Mouse (Mus musculus) embryonic facial prominence, embryonic 10.5 days (tissue): ENCODE data around the gene Rap1a. TPM values are rescaled to one million over a fixed set of nuclear protein-coding genes. Genes with fewer than 3 reads are reported as not detected.

Source experiments
- DNase-seq: peaks from one replicate; pipeline ENCODE4 v3.0.0-alpha.2; 2017; ENCODE audit warnings: low spot score
- H3K27ac ChIP-seq: fragments of 300-500 bp; sonication (generic); replicated peaks from 2 replicates; pipeline ENCODE4 v1.5.1; 2016; ENCODE audit warnings: mild to moderate bottlenecking
- H3K27me3 ChIP-seq: fragments of 300-500 bp; sonication (generic); replicated peaks from 2 replicates; pipeline ENCODE4 v1.6.1; 2016; ENCODE audit warnings: low read depth, mild to moderate bottlenecking; ENCODE audit not compliant: poor library complexity, severe bottlenecking
- H3K36me3 ChIP-seq: fragments of 300-500 bp; sonication (generic); replicated peaks from 2 replicates; pipeline ENCODE4 v1.6.1; 2016; ENCODE audit warnings: mild to moderate bottlenecking, moderate library complexity
- H3K4me1 ChIP-seq: fragments of 300-500 bp; sonication (generic); 2 replicates; pipeline ENCODE4 v1.6.1; 2016
- H3K4me3 ChIP-seq: fragments of 300-500 bp; sonication (generic); 2 replicates; pipeline ENCODE4 v1.5.1; 2016; ENCODE audit warnings: mild to moderate bottlenecking, moderate library complexity
- H3K9me3 ChIP-seq: fragments of 300-500 bp; sonication (generic); 2 replicates; pipeline ENCODE4 v1.6.1; 2016; ENCODE audit warnings: mild to moderate bottlenecking
- WGBS: fragments of 180-500 bp; shearing (Covaris S2); methylation state at CpG from one replicate; pipeline ENCODE4 v1.1.7; 2016; 5-methylcytosine and 5-hydroxymethylcytosine counted together
- polyA plus RNA-seq: library from polyadenylated mRNA; unstranded; fragments of >200 nt; fragmentation: Nextera tagmentation; extraction: Ambion mirVana; gene quantifications from 2 replicates; pipeline ENCODE4 v1.2.1, GENCODE M21; 2016

Gene Rap1a
- polyA plus RNA-seq, 1 experiment from 2014 or later, result 66.0 TPM

DNA sequence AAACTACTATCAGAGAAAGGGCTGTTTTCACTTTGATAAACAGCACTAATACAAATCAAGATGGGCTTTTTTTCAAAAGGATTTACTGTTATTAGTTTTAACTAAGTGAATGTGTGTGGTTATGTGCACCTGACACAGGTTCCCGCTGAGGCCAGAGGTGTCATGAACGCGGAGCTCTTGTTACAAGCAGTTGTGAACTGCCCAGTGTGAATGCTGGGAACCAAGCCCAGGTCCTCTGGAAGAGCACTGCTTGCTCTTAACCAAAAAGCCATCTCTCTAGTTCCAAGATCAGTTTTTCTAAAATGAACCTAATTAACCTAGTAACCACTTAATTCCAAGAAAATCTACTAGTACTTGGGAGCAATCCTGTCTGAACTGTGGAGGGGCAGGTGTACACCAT lies 23.1 kb downstream of the Rap1a start:
- H3K27me3 ChIP-seq, result no peaks in the 10 kb centered on the region
- H3K36me3 ChIP-seq, result no peaks in the 10 kb centered on the region
- WGBS, result 95% methylated on average over 3 of the region's 3 CpGs
- H3K27ac ChIP-seq, result no peak overlapping the region
- no peak for DNase-seq
- H3K4me1 ChIP-seq, result 0 out of 2 replicates have a peak, but pooled peaks cover 4% of the 10 kb centered on the region
- no peaks in the 10 kb centered on the region for H3K9me3 ChIP-seq
- no peak overlapping the region for H3K4me3 ChIP-seq

DNA sequence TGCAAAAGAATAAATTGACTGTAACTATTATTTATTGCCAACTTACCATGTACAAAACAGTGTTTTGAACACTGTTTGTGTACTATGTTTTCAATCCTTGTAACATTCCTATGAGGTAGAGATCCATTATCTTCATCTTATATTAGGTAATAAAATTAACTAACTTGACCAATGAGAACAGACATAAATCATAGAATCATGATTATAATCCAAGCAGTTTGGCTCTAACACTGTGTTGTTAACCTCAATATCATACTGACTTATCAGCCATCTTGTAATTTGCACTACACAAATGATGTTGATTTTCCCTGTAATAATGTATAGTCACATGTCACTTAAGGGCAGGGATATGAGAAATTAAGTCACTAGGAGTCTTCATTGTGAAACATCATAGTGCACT lies 26.6 kb downstream of the Rap1a start:
- Histone ChIP-seq H3K27me3 (no peaks in the 10 kb centered on the region), H3K4me3 (no peak overlapping the region), H3K9me3 (no peaks in the 10 kb centered on the region), H3K4me1 (no peaks in the 10 kb centered on the region), H3K27ac (no peak overlapping the region), H3K36me3 (no peaks in the 10 kb centered on the region)
- no peak for DNase-seq

DNA sequence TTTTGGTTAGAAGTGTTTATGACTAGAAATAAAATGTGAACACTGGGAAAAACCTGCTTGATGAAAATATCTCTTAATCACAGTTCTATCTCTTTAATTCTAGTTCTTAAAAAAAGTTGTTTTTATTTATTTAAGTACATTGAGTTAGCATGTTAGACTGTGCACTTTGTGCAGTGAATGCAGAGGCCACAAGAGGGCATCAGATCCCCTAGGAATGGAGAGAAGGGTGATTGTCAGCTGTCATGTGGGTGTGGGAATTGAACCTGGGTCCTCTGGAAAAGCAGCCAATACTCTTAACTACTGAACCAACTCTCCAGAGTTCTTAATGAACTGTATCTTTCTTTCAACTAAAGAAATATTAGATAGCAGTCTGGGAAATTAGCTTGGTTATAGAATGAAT lies 29.6 kb downstream of the Rap1a start:
- no peaks in the 10 kb centered on the region for H3K4me1 ChIP-seq

DNA sequence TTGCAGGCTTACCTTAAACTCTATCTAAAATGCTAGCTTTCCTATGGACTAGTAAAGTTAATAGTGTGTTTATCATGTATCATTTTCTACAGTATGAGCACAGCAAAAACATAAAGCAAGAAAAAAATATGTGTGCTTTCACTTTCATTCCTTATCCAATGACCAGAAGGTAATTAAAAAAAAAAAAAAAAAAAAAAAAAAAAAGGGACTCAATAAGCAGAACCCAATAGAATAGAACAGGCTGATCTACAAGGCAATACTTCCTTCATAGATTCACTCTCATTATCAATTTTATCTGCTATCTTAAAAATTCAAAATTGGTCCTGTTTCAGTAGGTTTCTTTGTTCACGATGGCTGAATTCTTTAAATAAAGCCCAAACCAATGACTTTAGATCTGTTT lies 30.3 kb downstream of the Rap1a start:
- Histone ChIP-seq H3K27me3 (no peaks in the 10 kb centered on the region), H3K27ac (no peak overlapping the region), H3K4me3 (no peak overlapping the region), H3K4me1 (no peaks in the 10 kb centered on the region), H3K9me3 (no peaks in the 10 kb centered on the region), H3K36me3 (no peaks in the 10 kb centered on the region)
- no peak for DNase-seq
- 94% methylated on average over 1 of the region's 1 CpGs for WGBS

More for the DNA sequence above, 29.6 kb downstream of the Rap1a start:
- H3K27me3 ChIP-seq, result no peaks in the 10 kb centered on the region
- no peaks in the 10 kb centered on the region for H3K9me3 ChIP-seq
- no peak for DNase-seq
- no peak overlapping the region for H3K27ac ChIP-seq
- no peak overlapping the region for H3K4me3 ChIP-seq
- H3K36me3 ChIP-seq, result no peaks in the 10 kb centered on the region

DNA sequence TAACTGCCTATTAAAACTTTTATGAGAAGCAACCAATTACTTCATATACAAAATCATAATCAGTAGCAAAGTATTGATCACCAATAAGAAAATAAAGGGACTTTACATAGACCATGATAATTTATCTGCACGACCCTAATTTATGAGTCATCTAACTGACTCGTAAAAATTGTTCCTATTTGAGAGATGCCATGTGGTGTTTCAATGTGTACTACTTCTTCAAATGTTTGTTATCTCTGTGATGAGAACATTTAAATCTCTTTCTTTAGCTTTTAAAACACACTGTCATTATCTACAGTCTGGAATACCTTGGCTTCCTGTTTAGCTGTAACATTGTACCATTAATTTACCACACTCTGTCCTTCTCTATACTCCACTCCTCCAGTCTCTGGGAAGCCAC lies 31.8 kb downstream of the Rap1a start:
- no peak for DNase-seq
- H3K36me3 ChIP-seq, result no peaks in the 10 kb centered on the region
- WGBS, result 96% methylated on average over 2 of the region's 2 CpGs
- H3K4me3 ChIP-seq, result no peak overlapping the region
- no peaks in the 10 kb centered on the region for H3K27me3 ChIP-seq
- no peak overlapping the region for H3K27ac ChIP-seq
- no peaks in the 10 kb centered on the region for H3K9me3 ChIP-seq
- H3K4me1 ChIP-seq, result no peaks in the 10 kb centered on the region

DNA sequence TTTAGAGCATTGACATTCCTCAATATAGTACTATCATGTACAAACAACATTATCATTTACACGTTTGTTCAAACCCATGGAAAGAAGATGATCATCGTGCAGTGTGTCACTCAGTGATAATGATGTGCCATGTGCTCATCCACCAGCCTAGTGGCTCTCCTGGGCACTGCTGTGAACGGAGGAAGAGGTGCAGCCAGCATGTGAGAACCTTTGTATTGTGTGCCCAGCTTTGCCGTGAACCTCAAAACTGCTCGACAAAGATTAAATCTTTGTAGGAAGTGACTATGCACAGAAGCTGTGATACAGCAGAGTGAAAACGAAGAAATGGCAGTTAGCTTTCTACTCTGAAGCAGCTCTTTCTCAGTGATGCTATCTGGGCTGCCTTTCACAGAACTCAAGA lies 32.6 kb downstream of the Rap1a start:
- no peaks in the 10 kb centered on the region for H3K4me1 ChIP-seq
- no peak overlapping the region for H3K4me3 ChIP-seq
- WGBS, result 87% methylated on average over 6 of the region's 6 CpGs
- H3K9me3 ChIP-seq, result no peaks in the 10 kb centered on the region
- no peaks in the 10 kb centered on the region for H3K36me3 ChIP-seq
- no peak overlapping the region for H3K27ac ChIP-seq
- H3K27me3 ChIP-seq, result no peaks in the 10 kb centered on the region
- DNase-seq, result no peak

DNA sequence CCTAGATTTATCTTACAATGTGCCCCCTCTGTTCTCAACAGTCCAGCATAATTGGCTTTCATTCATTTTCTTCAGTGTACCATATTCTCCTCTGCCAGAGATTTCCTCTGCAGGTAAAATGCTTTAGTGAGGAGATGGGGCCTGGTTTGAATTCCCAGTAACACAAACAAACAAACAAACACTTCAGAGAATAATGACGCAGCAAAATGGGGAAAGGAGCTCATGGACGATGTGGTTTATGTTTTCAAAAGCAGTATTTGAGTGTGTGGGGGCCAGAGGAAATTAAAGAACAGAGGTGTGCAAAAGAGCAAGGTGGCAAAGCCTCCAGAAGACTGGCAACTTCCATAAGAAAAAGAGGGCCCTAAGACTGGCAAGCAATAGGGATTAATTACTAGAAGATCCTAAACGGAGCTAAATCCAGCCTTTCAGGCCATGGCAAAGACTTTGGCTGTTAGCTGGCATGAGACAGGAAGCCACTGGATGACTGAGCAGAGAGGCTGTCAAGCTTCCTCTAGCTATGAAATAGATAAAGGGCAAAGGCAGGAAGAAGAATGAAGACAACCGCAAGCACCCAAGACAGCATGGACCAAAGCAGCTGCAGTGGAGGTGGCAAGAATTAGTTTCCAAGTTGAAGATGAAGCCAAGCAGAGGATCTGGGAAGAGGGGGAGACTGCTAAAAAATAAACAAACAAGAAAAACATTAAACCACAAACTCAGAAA lies 37.8 kb downstream of the Rap1a start:
- no peaks in the 10 kb centered on the region for H3K4me1 ChIP-seq
- no peaks in the 10 kb centered on the region for H3K27me3 ChIP-seq
- no peaks in the 10 kb centered on the region for H3K36me3 ChIP-seq
- H3K27ac ChIP-seq, result no peak overlapping the region
- H3K4me3 ChIP-seq, result no peak overlapping the region
- WGBS, result 72% methylated on average over 4 of the region's 4 CpGs
- DNase-seq, result no peak
- H3K9me3 ChIP-seq, result no peaks in the 10 kb centered on the region

DNA sequence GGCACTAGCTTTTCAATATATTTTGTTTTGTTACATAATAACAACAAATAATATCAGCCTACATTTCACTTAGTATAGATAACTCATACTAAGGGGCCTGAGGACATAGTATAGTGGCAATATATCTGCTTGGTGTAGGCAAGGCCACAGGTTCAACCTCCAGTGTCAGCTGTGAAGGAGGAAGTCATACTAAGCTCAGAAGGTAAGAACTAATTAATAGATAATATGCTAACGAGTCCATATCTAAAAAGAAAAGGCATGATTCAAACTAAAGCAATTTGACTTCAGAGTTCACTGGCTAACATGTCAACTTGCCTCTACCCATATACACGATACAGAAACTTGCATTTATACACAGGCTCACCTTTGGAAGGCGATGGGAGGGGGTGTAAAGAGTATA lies 41.1 kb downstream of the Rap1a start:
- no peaks in the 10 kb centered on the region for H3K36me3 ChIP-seq
- no peak overlapping the region for H3K4me3 ChIP-seq
- no peak for DNase-seq
- WGBS, result 91% methylated on average over 3 of the region's 3 CpGs
- no peak overlapping the region for H3K27ac ChIP-seq
- H3K9me3 ChIP-seq, result no peaks in the 10 kb centered on the region
- H3K4me1 ChIP-seq, result peaks cover 6% of the 10 kb centered on the region; the same call in 1 of the 2 replicates
- H3K27me3 ChIP-seq, result no peaks in the 10 kb centered on the region

DNA sequence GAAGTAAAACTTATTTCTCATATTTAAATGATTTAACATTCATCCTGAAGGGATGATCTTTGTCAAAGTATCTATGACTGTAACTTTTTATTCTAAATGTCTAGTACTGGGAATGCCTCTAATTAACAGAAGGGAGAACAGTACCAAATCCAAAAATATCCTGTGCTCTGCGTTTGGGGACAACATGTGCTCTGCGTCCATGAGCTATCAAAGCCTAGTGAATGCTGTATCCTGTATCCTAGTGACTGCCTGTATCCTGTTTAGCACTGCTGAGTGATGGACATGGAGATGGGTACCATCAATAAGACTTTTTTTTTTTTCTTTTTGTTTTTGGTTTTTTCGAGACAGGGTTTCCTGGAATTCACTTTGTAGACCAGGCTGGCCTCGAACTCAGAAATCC lies 42.5 kb downstream of the Rap1a start:
- Histone ChIP-seq H3K36me3 (no peaks in the 10 kb centered on the region), H3K4me3 (no peak overlapping the region), H3K27ac (no peak overlapping the region), H3K9me3 (no peaks in the 10 kb centered on the region), H3K4me1 (peaks cover 6% of the 10 kb centered on the region; the same call in 1 of the 2 replicates), H3K27me3 (no peaks in the 10 kb centered on the region)
- 86% methylated on average over 4 of the region's 4 CpGs for WGBS
- no peak for DNase-seq

DNA sequence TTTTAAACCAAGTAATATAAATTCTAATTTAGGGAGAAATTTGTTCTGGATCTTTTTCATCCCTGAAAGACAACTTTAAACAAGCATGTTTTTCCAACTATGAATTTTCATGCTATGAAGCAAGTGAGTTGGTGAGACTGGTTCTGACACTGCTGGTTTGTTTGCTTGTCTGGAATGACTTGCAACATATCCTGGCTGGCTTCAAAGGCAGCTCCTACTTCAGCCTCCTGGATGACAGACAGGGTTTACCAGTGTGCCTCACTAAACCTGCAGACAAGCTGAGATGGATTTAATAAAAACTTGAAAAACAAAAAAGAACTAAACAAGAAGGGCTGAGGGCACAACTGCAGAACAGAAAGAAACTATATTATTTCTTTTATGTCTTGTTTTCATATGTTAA lies 43.0 kb downstream of the Rap1a start:
- no peak for DNase-seq
- Histone ChIP-seq H3K9me3 (no peaks in the 10 kb centered on the region), H3K27ac (no peak overlapping the region), H3K4me3 (no peak overlapping the region), H3K27me3 (no peaks in the 10 kb centered on the region), H3K36me3 (no peaks in the 10 kb centered on the region), H3K4me1 (peaks cover 6% of the 10 kb centered on the region; the same call in 1 of the 2 replicates)

DNA sequence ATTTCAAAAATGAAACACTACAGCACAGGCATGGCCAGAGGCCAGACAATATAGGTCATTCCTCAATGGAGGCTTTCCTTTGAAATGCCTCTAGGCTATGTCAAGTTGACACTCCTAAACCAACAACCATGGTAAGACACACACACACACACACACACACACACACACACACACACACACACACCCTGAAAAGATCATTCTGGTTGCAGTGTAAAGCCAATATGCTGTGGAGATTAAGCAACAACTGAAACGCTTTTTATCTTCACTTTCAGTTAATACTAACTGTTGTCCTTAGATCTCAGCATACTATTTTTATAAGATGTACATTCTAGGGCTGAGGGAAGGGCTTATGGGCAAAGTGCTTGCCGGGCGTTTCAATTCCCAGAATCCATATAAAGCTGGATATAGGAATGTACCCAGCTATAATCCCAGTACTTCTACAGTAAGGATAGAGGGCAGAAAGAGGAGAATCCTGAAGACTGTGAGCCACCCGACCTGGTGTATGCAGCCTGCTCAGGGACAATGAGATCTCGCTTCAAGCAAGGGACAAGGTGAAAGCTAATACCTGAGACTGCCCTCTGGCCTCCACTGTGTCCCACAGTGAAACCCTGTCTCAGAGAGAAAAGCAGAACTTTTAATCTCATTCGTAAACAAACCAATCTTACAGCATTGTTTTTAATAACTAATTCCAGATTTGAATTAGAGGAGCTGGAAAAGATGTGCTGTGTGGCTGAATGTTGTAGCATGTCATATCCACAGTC lies 43.6 kb downstream of the Rap1a start:
- Histone ChIP-seq H3K4me1 (peaks cover 6% of the 10 kb centered on the region; the same call in 1 of the 2 replicates), H3K27me3 (no peaks in the 10 kb centered on the region), H3K36me3 (no peaks in the 10 kb centered on the region), H3K9me3 (no peaks in the 10 kb centered on the region), H3K27ac (no peak overlapping the region), H3K4me3 (no peak overlapping the region)
- DNase-seq, result no peak
- WGBS, result 74% methylated on average over 6 of the region's 6 CpGs

DNA sequence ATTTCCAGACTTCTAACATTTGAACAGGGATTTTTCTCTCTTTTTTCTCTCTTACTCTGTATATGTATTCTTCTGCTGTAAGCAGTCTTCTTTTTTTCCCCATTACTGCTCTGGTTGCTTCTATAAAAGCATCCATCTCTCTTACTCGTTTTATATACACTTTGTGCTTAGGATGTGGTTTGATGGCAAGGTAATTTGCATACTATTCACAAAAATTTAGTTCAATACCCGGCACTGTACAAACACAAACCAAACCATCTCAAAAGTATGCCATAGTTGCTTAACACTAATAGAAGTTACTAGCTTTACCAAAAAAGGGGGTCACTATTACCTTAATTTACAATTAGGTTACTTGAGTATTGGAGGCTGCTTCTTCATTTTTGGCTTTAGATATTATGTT lies 44.6 kb downstream of the Rap1a start:
- DNase-seq, result no peak
- WGBS, result 87% methylated on average over 2 of the region's 2 CpGs
- H3K36me3 ChIP-seq, result no peaks in the 10 kb centered on the region
- H3K9me3 ChIP-seq, result no peaks in the 10 kb centered on the region
- H3K4me1 ChIP-seq, result peaks cover 8% of the 10 kb centered on the region; the same call in 1 of the 2 replicates
- no peaks in the 10 kb centered on the region for H3K27me3 ChIP-seq
- no peak overlapping the region for H3K27ac ChIP-seq
- H3K4me3 ChIP-seq, result no peak overlapping the region

DNA sequence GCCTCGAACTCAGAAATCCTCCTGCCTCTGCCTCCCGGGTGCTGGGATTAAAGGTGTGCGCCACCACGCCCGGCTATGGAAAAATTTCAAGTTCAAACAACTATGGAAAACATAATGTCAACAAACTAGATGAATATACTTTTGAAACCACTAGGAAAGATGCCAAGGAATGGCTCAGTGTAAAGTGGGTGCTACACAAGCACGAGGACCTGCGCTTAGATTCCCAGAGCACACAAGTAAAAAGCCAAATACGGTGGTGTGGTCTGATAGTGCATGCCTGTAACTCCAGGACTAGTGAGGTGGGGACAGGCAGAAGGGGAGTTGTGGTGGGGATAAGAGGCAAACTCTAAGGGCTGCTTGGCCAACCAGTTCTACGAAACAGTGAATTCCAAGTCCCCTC lies 46.0 kb downstream of the Rap1a start:
- Histone ChIP-seq H3K4me1 (peaks cover 8% of the 10 kb centered on the region; the same call in 1 of the 2 replicates), H3K9me3 (no peaks in the 10 kb centered on the region), H3K4me3 (no peak overlapping the region), H3K27ac (no peak overlapping the region), H3K27me3 (no peaks in the 10 kb centered on the region), H3K36me3 (no peaks in the 10 kb centered on the region)
- WGBS, result 96% methylated on average over 9 of the region's 9 CpGs
- DNase-seq, result no peak
